Mouse (Mus musculus) olfactory bulb, adult 2 months (tissue): ENCODE results near the gene Paqr4.

Experiments used
- CTCF ChIP-seq: fragments of 200-500 bp; IDR thresholded peaks from 2 replicates; pipeline ENCODE4 v1.5.1; 2012; ENCODE audit warnings: low read depth, mild to moderate bottlenecking, low read length, moderate library complexity; ENCODE audit not compliant: insufficient read depth
- POLR2A ChIP-seq: fragments of 200-500 bp; IDR thresholded peaks from 2 replicates; pipeline ENCODE4 v1.6.1; 2012; ENCODE audit warnings: mild to moderate bottlenecking, low read depth, low read length, moderate library complexity; ENCODE audit not compliant: insufficient read depth

- TF ChIP-seq CTCF, result no peak
- no peak for TF ChIP-seq POLR2A
Observed at GRCm38 (mm10) chr17:23745301-23746251, 4.9 kb upstream of the Paqr4 start, which contains the start of gene Kremen2.
